Mouse (Mus musculus): ENCODE data around the gene Glud1. TPM values are rescaled to one million over a fixed set of nuclear protein-coding genes. Genes with fewer than 3 reads are reported as not detected.

Glud1 gene
- polyA plus RNA-seq, 1 experiment from 2014 or later: 78.8 TPM

Other genes starting within 250 kb of the Glud1 start
- 13.9 and 16.0 TPM in 2 replicates for gene Anxa8, start 224.7 kb upstream of the Glud1 start, polyA plus RNA-seq (2015; fragmentation: Nextera tagmentation; extraction: Ambion mirVana)
- 0.13 TPM in 1 of 2 replicates, not detected in the other for gene A630023A22Rik, start 208.0 kb upstream of the Glud1 start, polyA plus RNA-seq (2015; fragmentation: Nextera tagmentation; extraction: Ambion mirVana)
- not detected in 2 replicates for gene Npy4r, start 158.2 kb upstream of the Glud1 start, polyA plus RNA-seq (2015; fragmentation: Nextera tagmentation; extraction: Ambion mirVana)
- gene Gprin2, start 109.1 kb upstream of the Glud1 start, polyA plus RNA-seq (2015; fragmentation: Nextera tagmentation; extraction: Ambion mirVana): 1.3 and 1.9 TPM in 2 replicates
- 0.29 and 0.39 TPM in 2 replicates for gene Syt15, start 91.1 kb upstream of the Glud1 start, polyA plus RNA-seq (2015; fragmentation: Nextera tagmentation; extraction: Ambion mirVana)
- 13.9 and 14.4 TPM in 2 replicates for gene Shld2, start 234 bp upstream of the Glud1 start, polyA plus RNA-seq (2015; fragmentation: Nextera tagmentation; extraction: Ambion mirVana)
- 1.6 and 2.8 TPM in 2 replicates for gene Fam25c, start 44.7 kb downstream of the Glud1 start, polyA plus RNA-seq (2015; fragmentation: Nextera tagmentation; extraction: Ambion mirVana)
- gene Sncg, start 64.1 kb downstream of the Glud1 start, polyA plus RNA-seq (2015; fragmentation: Nextera tagmentation; extraction: Ambion mirVana): 3.6 and 3.7 TPM in 2 replicates
- 8.6 and 8.8 TPM in 2 replicates for gene Mmrn2, start 64.7 kb downstream of the Glud1 start, polyA plus RNA-seq (2015; fragmentation: Nextera tagmentation; extraction: Ambion mirVana)
- gene Bmpr1a, start 192.6 kb downstream of the Glud1 start, polyA plus RNA-seq (2015; fragmentation: Nextera tagmentation; extraction: Ambion mirVana): 63.1 and 71.3 TPM in 2 replicates
- gene 9230112D13Rik, start 212.1 kb downstream of the Glud1 start, polyA plus RNA-seq (2015; fragmentation: Nextera tagmentation; extraction: Ambion mirVana): not detected in 2 replicates

All from limb, embryonic 13.5 days (tissue).